Mouse (Mus musculus) gastrocnemius, adult 8-10 months (tissue): Measurements from ENCODE around the gene Epn2. TPM values are rescaled to one million over a fixed set of nuclear protein-coding genes. Genes with fewer than 3 reads are reported as not detected.

Experiments
- DNase-seq, 2 experiments: peaks; one replicate each; pipeline ENCODE4 v3.0.0; 2022; ENCODE audit warnings: low spot score in 2 of 2
- total RNA-seq, 4 experiments: library from RNA; stranded (reverse); gene quantifications; 2 replicates each; pipeline ENCODE4 v1.2.4; 2022

The Epn2 gene
- total RNA-seq, 4 experiments from 2014 or later: 18.3 to 23.2 (median 21.5) TPM

- DNase-seq: no peak
These were observed 111.0 kb downstream of the Epn2 start for GRCm38 (mm10) chr11:61468534-61468933.

Other genes starting within 250 kb of the Epn2 start
- not detected for gene Slc47a2, start 236.8 kb downstream of the Epn2 start, total RNA-seq
- 10 to 100 TPM; 13.9 to 19.3 (median 16.7) TPM for gene Slc47a1, start 201.3 kb downstream of the Epn2 start, total RNA-seq
- under 1 TPM in 1 of 4 experiments, not detected in 3; 0.08 TPM for gene Rnf112, start 125.6 kb downstream of the Epn2 start, total RNA-seq
- gene Mfap4, start 94.3 kb downstream of the Epn2 start, total RNA-seq: 1 to 10 TPM; 3.1 to 7.2 (median 4.4) TPM
- 1 to 10 TPM; 2.0 to 4.6 (median 2.3) TPM for gene Mapk7, start 85.3 kb downstream of the Epn2 start, total RNA-seq
- 1 to 10 TPM; 2.9 to 7.2 (median 4.7) TPM for gene B9d1, start 74.5 kb downstream of the Epn2 start, total RNA-seq
- 1 to 10 TPM; 2.2 to 3.7 (median 3.2) TPM for gene Grap, start 73.6 kb upstream of the Epn2 start, total RNA-seq
- 1 to 10 TPM in 1 of 4 experiments, under 1 TPM in 3; 0.36 to 1.0 (median 0.77) TPM for gene Fam83g, start 104.4 kb upstream of the Epn2 start, total RNA-seq
- gene Slc5a10, start 141.1 kb upstream of the Epn2 start, total RNA-seq: not detected
- 1 to 10 TPM; 4.9 to 7.0 (median 5.4) TPM for gene Prpsap2, start 182.4 kb upstream of the Epn2 start, total RNA-seq